Mouse (Mus musculus) stomach, embryonic 16.5 days (tissue): ENCODE data around the gene Mrps33. TPM values are rescaled to one million over a fixed set of nuclear protein-coding genes. Genes with fewer than 3 reads are reported as not detected.

Experiments
- ATAC-seq: fragments of 200-750 bp; cut with Nextera tagmentation; 2 replicates; pipeline ENCODE4 v1.8.0; 2017; ENCODE audit warnings: moderate number of reproducible peaks, moderate TSS enrichment; ENCODE audit not compliant: insufficient read depth, low FRiP score
- H3K27ac ChIP-seq: fragments of 300-500 bp; sonication (generic); 2 replicates; pipeline ENCODE4 v1.5.1; 2014; ENCODE audit warnings: low read length
- H3K27me3 ChIP-seq: fragments of 300-500 bp; sonication (generic); 2 replicates; pipeline ENCODE4 v1.6.1; 2014; ENCODE audit warnings: low read length, control low read depth, mixed read lengths; ENCODE audit not compliant: control insufficient read depth, insufficient read depth
- H3K36me3 ChIP-seq: fragments of 300-500 bp; sonication (generic); 2 replicates; pipeline ENCODE4 v1.6.1; 2014; ENCODE audit warnings: low read length; ENCODE audit not compliant: control insufficient read depth, insufficient read depth
- H3K4me1 ChIP-seq: fragments of 300-500 bp; sonication (generic); 2 replicates; pipeline ENCODE4 v1.6.1; 2014; ENCODE audit warnings: low read length, control low read depth, mixed read lengths; ENCODE audit not compliant: control insufficient read depth, insufficient read depth
- H3K4me2 ChIP-seq: fragments of 300-500 bp; sonication (generic); 2 replicates; pipeline ENCODE4 v1.6.1; 2014; ENCODE audit warnings: low read depth, low read length, mixed read lengths
- H3K4me3 ChIP-seq: fragments of 300-500 bp; sonication (generic); replicated peaks from 2 replicates; pipeline ENCODE4 v1.5.1; 2014; ENCODE audit warnings: mild to moderate bottlenecking, low read length
- H3K9ac ChIP-seq: fragments of 300-500 bp; sonication (generic); 2 replicates; pipeline ENCODE4 v1.6.1; 2014; ENCODE audit warnings: low read length
- H3K9me3 ChIP-seq: fragments of 300-500 bp; sonication (generic); replicated peaks from 2 replicates; pipeline ENCODE4 v1.6.1; 2016; ENCODE audit warnings: low read length, control low read depth; ENCODE audit not compliant: control insufficient read depth
- WGBS: fragments of 180-500 bp; shearing (Covaris S2); extraction: QIAGEN DNeasy Blood & Tissue Kit; methylation state at CpG from one replicate; pipeline ENCODE4 v1.1.7; 2014; 5-methylcytosine and 5-hydroxymethylcytosine counted together
- polyA plus RNA-seq: library from polyadenylated mRNA; unstranded; fragments of >200 nt; fragmentation: Nextera tagmentation; extraction: Ambion mirVana; gene quantifications from 2 replicates; pipeline ENCODE4 v1.2.1, GENCODE M21; 2015

Mrps33 gene
- polyA plus RNA-seq, 1 experiment from 2014 or later: 162 TPM

- Histone ChIP-seq H3K36me3 (no peaks in the 10 kb centered on the region), H3K27ac (no peak overlapping the region), H3K4me3 (no peak overlapping the region), H3K27me3 (no peaks in the 10 kb centered on the region), H3K4me1 (no peaks in the 10 kb centered on the region), H3K9ac (no peak overlapping the region), H3K9me3 (no peaks in the 10 kb centered on the region), H3K4me2 (no peak overlapping the region)
- ATAC-seq: no peak
- 92% methylated on average over 7 of the region's 7 CpGs for WGBS
Observed at GRCm38 (mm10) chr6:39807050-39807560, 3.7 kb downstream of the Mrps33 start.

DNA sequence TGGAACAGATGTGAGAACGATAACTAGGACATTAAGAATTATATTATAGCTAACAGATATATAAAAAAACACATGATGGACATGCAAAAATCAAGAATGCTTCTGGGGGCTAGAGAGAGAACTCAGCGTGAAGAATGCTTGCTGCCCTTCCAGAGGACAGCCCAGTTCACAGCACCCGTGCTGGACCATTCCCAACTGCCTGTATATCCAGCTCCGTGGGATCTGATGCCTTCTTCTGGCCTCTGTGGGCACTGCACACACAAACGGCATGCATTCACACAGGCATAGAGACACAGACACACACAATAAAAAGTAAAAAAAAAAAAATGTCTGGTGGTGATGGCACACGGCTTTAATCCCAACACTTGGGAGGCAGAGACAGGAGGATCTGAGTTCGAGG lies 4.5 kb downstream of the Mrps33 start:
- H3K27me3 ChIP-seq: no peaks in the 10 kb centered on the region
- H3K9me3 ChIP-seq: no peaks in the 10 kb centered on the region
- H3K4me3 ChIP-seq: no peak overlapping the region
- H3K4me2 ChIP-seq: no peak overlapping the region
- 90% methylated on average over 7 of the region's 7 CpGs for WGBS
- no peaks in the 10 kb centered on the region for H3K4me1 ChIP-seq
- 0 out of 2 replicates have a peak, but pooled peaks cover under 1% of the 10 kb centered on the region for H3K36me3 ChIP-seq
- ATAC-seq: no peak
- no peak overlapping the region for H3K27ac ChIP-seq
- H3K9ac ChIP-seq: no peak overlapping the region

DNA sequence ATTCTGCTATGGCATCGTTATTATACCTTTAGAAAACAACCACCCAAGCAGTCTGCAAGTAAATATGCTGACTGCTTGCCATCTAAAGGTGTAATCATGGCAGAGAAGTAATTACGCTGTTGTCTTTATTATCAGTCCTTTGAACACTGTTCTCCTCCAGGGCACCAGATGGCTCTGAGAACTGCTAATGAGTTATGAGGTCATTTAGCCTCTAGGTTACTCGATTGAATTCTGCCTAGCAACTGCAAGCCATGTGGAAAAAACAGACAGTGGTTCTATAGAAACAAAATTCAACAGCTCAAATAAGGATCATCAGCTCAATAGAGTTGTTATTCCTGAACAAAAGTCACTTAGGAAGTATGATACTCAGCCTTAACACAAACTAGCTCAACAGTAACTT lies 4.9 kb downstream of the Mrps33 start:
- H3K4me3 ChIP-seq: no peak overlapping the region
- H3K4me2 ChIP-seq: no peak overlapping the region
- no peak for ATAC-seq
- H3K27me3 ChIP-seq: no peaks in the 10 kb centered on the region
- H3K4me1 ChIP-seq: no peaks in the 10 kb centered on the region
- peaks cover 5% of the 10 kb centered on the region; the same call in 1 of the 2 replicates for H3K36me3 ChIP-seq
- 79% methylated on average over 3 of the region's 3 CpGs for WGBS
- H3K9me3 ChIP-seq: no peaks in the 10 kb centered on the region
- H3K9ac ChIP-seq: no peak overlapping the region
- H3K27ac ChIP-seq: no peak overlapping the region

- WGBS: 88% methylated on average over 7 of the region's 7 CpGs
- no peaks in the 10 kb centered on the region for H3K27me3 ChIP-seq
- no peaks in the 10 kb centered on the region; the same call in 1 of the 2 replicates for H3K9me3 ChIP-seq
- H3K4me1 ChIP-seq: no peaks in the 10 kb centered on the region
- H3K4me3 ChIP-seq: no peak overlapping the region
- H3K9ac ChIP-seq: no peak overlapping the region
- no peak overlapping the region for H3K4me2 ChIP-seq
- peaks cover 13% of the 10 kb centered on the region for H3K36me3 ChIP-seq
- H3K27ac ChIP-seq: no peak overlapping the region
- no peak for ATAC-seq
Observed at GRCm38 (mm10) chr6:39800977-39801376, 9.8 kb downstream of the Mrps33 start.

DNA sequence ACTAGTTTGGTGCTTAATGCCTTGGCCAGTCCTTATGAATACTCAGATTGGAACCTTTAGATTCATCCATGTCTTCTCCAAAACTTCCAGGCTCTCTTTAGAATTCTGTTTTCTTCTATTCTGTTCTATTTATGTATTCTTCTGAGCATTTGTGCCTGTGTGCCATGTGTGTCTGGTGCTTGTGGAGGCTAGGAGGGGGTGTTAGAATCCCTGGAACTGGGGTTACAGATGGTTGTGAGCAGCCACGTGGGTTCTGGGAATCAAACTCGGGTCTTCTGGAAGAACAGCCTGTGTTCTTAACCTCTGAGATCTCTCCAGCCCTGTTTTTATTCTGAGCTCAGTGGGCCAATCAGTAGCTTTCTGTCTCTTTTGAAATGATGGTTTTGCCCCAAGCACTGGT lies 13.7 kb downstream of the Mrps33 start:
- no peak for ATAC-seq
- H3K9ac ChIP-seq: no peak overlapping the region
- no peaks in the 10 kb centered on the region for H3K4me1 ChIP-seq
- peaks cover 13% of the 10 kb centered on the region for H3K36me3 ChIP-seq
- WGBS: 53% methylated on average over 2 of the region's 2 CpGs
- no peaks in the 10 kb centered on the region for H3K27me3 ChIP-seq
- H3K9me3 ChIP-seq: no peaks in the 10 kb centered on the region; the same call in 1 of the 2 replicates
- no peak overlapping the region for H3K4me3 ChIP-seq
- no peak overlapping the region for H3K27ac ChIP-seq
- no peak overlapping the region for H3K4me2 ChIP-seq

DNA sequence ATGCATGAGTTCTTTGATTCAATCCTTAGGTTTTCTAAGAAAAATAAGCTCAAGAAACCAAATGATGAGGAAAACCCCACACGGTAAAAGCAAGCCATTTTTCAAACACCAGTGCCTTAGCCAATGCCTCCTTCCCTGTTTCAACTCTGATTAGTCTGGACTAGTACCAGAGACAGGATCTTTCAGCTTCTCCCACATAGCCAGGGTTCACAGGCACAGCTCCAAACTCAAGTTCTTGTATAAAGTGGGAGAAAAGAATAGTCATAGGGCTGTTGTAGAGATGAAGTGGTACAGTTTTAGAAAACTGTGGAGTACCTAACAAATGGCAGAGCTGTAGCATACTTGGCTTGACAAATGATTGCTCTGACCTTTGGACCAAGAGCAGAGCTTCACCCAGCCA lies 14.6 kb downstream of the Mrps33 start:
- H3K9ac ChIP-seq: no peak overlapping the region

GRCm38 (mm10) chr6:39791806-39792205 lies 19.0 kb downstream of the Mrps33 start:
- no peak overlapping the region for H3K4me3 ChIP-seq
- no peak overlapping the region for H3K27ac ChIP-seq
- H3K9me3 ChIP-seq: no peaks in the 10 kb centered on the region
- H3K9ac ChIP-seq: no peak overlapping the region
- H3K36me3 ChIP-seq: no peaks in the 10 kb centered on the region
- 55% methylated on average over 5 of the region's 5 CpGs for WGBS
- ATAC-seq: no peak
- no peak overlapping the region for H3K4me2 ChIP-seq
- no peaks in the 10 kb centered on the region for H3K27me3 ChIP-seq
- no peaks in the 10 kb centered on the region for H3K4me1 ChIP-seq

More for the DNA sequence above, 14.6 kb downstream of the Mrps33 start:
- Histone ChIP-seq H3K4me3 (no peak overlapping the region), H3K27ac (no peak overlapping the region), H3K4me1 (no peaks in the 10 kb centered on the region), H3K9me3 (no peaks in the 10 kb centered on the region; the same call in 1 of the 2 replicates), H3K36me3 (peaks cover 10% of the 10 kb centered on the region), H3K4me2 (no peak overlapping the region), H3K27me3 (no peaks in the 10 kb centered on the region)
- 64% methylated on average over 1 of the region's 1 CpGs for WGBS
- ATAC-seq: no peak

DNA sequence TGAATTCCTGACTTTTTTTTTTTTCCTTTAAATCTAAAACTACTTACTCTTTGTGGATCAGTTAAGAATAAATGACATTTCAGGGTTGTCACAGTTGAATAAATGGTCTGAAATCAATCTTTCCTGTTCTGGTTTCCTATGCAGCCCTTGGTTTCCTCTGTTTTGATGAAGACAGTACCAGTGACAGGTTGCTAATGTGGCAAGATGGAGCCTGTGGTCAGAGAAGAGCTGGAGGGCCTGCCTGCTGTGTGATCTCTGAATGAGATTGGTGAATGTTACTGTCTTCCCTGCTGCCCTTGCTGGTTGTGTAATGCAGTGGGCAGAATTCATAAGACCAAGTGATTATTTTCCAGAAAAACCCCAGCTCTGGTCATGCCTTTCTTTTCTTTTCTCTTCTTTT lies 22.4 kb downstream of the Mrps33 start:
- Histone ChIP-seq H3K4me3 (no peak overlapping the region), H3K9ac (no peak overlapping the region), H3K4me2 (no peak overlapping the region), H3K4me1 (no peaks in the 10 kb centered on the region), H3K27ac (no peak overlapping the region), H3K36me3 (no peaks in the 10 kb centered on the region), H3K27me3 (no peaks in the 10 kb centered on the region), H3K9me3 (no peaks in the 10 kb centered on the region)
- ATAC-seq: no peak

DNA sequence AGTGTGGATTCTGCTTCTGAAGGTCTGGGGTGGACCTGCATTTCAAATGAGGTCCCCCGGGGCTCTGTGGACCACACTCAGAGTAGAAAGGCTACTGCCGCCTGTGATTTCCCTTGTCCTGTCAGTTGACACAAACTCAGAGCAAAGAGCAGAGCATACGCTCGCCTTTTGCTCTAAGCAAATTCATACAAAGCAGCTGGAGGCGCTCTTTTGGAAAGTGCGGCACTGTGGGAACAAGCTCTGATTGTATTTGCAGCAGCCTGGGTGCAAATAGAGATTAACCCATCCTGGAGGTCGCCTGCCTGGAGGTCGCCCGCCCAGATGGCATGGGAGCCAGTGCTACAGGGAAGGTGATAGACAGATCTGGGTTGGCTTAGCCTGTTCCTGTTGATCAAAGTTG lies 23.0 kb downstream of the Mrps33 start:
- H3K4me2 ChIP-seq: no peak overlapping the region
- no peaks in the 10 kb centered on the region for H3K4me1 ChIP-seq
- no peaks in the 10 kb centered on the region for H3K9me3 ChIP-seq
- WGBS: 14% methylated on average over 9 of the region's 9 CpGs
- H3K4me3 ChIP-seq: no peak overlapping the region
- ATAC-seq: no peak
- no peak overlapping the region for H3K9ac ChIP-seq
- H3K27ac ChIP-seq: no peak overlapping the region
- H3K27me3 ChIP-seq: no peaks in the 10 kb centered on the region
- H3K36me3 ChIP-seq: no peaks in the 10 kb centered on the region

DNA sequence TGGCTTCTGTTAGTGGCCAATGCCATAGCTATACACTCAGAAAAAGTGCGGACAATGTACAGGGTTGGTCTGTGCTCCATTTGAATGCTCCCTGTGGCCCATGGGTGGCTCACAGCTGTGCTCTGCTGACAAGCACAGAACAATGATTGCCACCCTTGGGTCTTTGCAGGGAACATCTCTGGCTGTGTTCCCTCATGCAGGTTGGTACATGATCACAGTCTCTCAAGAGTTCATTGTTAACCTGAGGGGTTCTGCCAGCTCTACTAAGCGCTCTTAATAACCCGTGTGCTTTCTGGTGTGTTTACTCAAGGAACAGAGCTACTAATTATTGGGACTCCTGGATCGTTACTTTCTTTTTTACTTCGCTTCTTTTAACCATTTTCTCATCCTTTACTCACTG lies 24.8 kb downstream of the Mrps33 start:
- no peak for ATAC-seq
- Histone ChIP-seq H3K9ac (no peak overlapping the region), H3K9me3 (no peaks in the 10 kb centered on the region), H3K27ac (no peak overlapping the region), H3K27me3 (no peaks in the 10 kb centered on the region), H3K4me2 (no peak overlapping the region), H3K36me3 (no peaks in the 10 kb centered on the region), H3K4me1 (peaks cover 9% of the 10 kb centered on the region; the same call in 1 of the 2 replicates), H3K4me3 (no peak overlapping the region)
- 66% methylated on average over 5 of the region's 5 CpGs for WGBS
